In the genomic region with DNA sequence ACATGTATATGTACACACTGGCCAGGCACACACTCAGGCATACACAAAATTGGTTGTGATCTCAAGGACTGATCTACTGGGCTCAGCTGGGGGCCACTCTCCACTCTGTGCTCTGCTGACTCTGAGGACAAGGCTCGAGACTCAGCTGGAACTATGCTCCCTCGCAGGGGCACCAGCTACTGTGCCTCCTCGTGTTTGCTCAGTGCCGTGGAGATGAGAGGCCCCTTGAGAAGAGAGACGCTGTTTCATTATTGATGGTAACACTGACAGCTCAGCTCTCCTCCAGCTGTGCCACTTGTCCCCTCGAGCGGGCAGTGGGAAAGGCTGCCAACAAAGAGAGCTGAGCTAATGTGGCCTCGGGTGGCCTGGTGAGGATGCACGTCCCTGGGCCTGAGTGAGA, we compare ENCODE assay signal across 17 mouse cellular contexts.
A peak's percentile ranks its signal among the peaks of the same experiment; 100 is the strongest.
DNase-seq lines count a peak whose midpoint lies in the region; ATAC-seq and TF ChIP-seq lines count a peak whose summit lies in the region.
"Had no signal": no experiment of that assay in that cellular context is flagged by ENCODE, and none has a peak within 500 bp of the region (broad histone marks: within the 10 kb centered on the region; RNA-seq: fewer than 3 reads in every experiment).

No protein-coding gene starts in this region.

- no peak for TF ChIP-seq POLR2A in brain, embryonic 14.5 days (IDR thresholded peaks at IDR 0.05; ENCODE audit: borderline replicate concordance, extremely low read depth, insufficient read depth, insufficient read length, poor library complexity, severe bottlenecking)

- intact Hi-C loops in heart, postnatal 14 days (cut with DNase I): no loop called here

- H3K4me2 ChIP-seq in heart, embryonic 14.5 days (ENCODE audit: low read length): no peak overlapping the region
- no peak overlapping the region for H3K4me2 ChIP-seq in hindbrain, embryonic 12.5 days (replicated peaks)
- H3K4me2 ChIP-seq in midbrain, embryonic 15.5 days: no peak overlapping the region
- H3K4me2 ChIP-seq: liver, embryonic 13.5 days; stomach, embryonic 15.5 days had no signal

- DNase-seq in heart, postnatal 14 days: no peak
- DNase-seq in brain, embryonic 14.5 days (ENCODE audit: low read depth): peak; percentile 48
- DNase-seq in spleen, postnatal 10 days (ENCODE audit: low spot score in 2 of 2): no peak
- no peak for DNase-seq in frontal cortex, postnatal 25 days (ENCODE audit: low spot score in 2 of 2)
- DNase-seq in frontal cortex, adult 2 months (ENCODE audit: extremely low spot score in 1 of 2, low spot score in 1 of 2): no peak
- DNase-seq: cerebellum, adult 8-10 months; gastrocnemius, postnatal 14 days; heart, postnatal 10 days; liver, embryonic 13.5 days had no signal

- ATAC-seq in heart, embryonic 14.5 days (ENCODE audit: insufficient number of reproducible peaks, insufficient read depth, low FRiP score, low read depth): 0 out of 2 replicates have a peak, but pooled peaks have one; percentile 20
- ATAC-seq in hindbrain, embryonic 12.5 days (ENCODE audit: low FRiP score): peak; percentile 62
- ATAC-seq in midbrain, embryonic 15.5 days (replicated peaks): 0 out of 2 replicates have a peak, but pooled peaks have one; percentile 24
- ATAC-seq: forebrain, embryonic 16.5 days; intestine, postnatal 0 days had no signal

- no peak overlapping the region for H3K4me3 ChIP-seq in heart, embryonic 14.5 days (ENCODE audit: control insufficient read depth in 1 of 2, insufficient read depth in 1 of 2, low read depth in 1 of 2, low read length in 2 of 2)
- no peak overlapping the region for H3K4me3 ChIP-seq in hindbrain, embryonic 12.5 days
- no peak overlapping the region for H3K4me3 ChIP-seq in midbrain, embryonic 15.5 days
- H3K4me3 ChIP-seq: erythroblast, embryonic 14.5 days; liver, embryonic 13.5 days; myocyte; stomach, embryonic 15.5 days had no signal

- H3K4me1 ChIP-seq in heart, embryonic 14.5 days (ENCODE audit: control insufficient read depth in 2 of 2, insufficient read depth in 2 of 2, low read length in 2 of 2): peaks cover 19 to 25% of the 10 kb centered on the region in 2 experiments
- peaks cover 25% of the 10 kb centered on the region for H3K4me1 ChIP-seq in hindbrain, embryonic 12.5 days
- peaks cover 3% of the 10 kb centered on the region for H3K4me1 ChIP-seq in midbrain, embryonic 15.5 days
- H3K4me1 ChIP-seq: liver, embryonic 13.5 days; stomach, embryonic 15.5 days had no signal

- H3K27me3 ChIP-seq in heart, embryonic 14.5 days (ENCODE audit: control insufficient read depth, insufficient read depth, low read length): no peaks in the 10 kb centered on the region
- H3K27me3 ChIP-seq in hindbrain, embryonic 12.5 days: no peaks in the 10 kb centered on the region
- no peaks in the 10 kb centered on the region for H3K27me3 ChIP-seq in midbrain, embryonic 15.5 days (replicated peaks)
- H3K27me3 ChIP-seq: liver, embryonic 13.5 days; stomach, embryonic 15.5 days had no signal

- H3K27ac ChIP-seq in heart, embryonic 14.5 days (replicated peaks in 1 of 2; ENCODE audit: control insufficient read depth in 1 of 2, insufficient read depth in 1 of 2, low read depth in 2 of 2, low read length in 2 of 2): no peak overlapping the region
- H3K27ac ChIP-seq in hindbrain, embryonic 12.5 days: peak overlapping the region; percentile 55
- no peak overlapping the region for H3K27ac ChIP-seq in midbrain, embryonic 15.5 days
- H3K27ac ChIP-seq: liver, embryonic 13.5 days; stomach, embryonic 15.5 days had no signal

- H3K9me3 ChIP-seq in heart, embryonic 14.5 days (ENCODE audit: control insufficient read depth, low read length): peaks cover 9% of the 10 kb centered on the region
- no peaks in the 10 kb centered on the region for H3K9me3 ChIP-seq in hindbrain, embryonic 12.5 days (replicated peaks)
- H3K9me3 ChIP-seq in midbrain, embryonic 15.5 days: no peaks in the 10 kb centered on the region
- H3K9me3 ChIP-seq: stomach, embryonic 15.5 days had no signal

- no peak overlapping the region for H3K9ac ChIP-seq in heart, embryonic 14.5 days (ENCODE audit: low read length)
- no peak overlapping the region for H3K9ac ChIP-seq in hindbrain, embryonic 12.5 days
- no peak overlapping the region for H3K9ac ChIP-seq in midbrain, embryonic 15.5 days
- H3K9ac ChIP-seq: liver, embryonic 13.5 days; stomach, embryonic 15.5 days had no signal

- no peaks in the 10 kb centered on the region for H3K36me3 ChIP-seq in heart, embryonic 14.5 days (ENCODE audit: control insufficient read depth, insufficient read depth, low read length)
- no peaks in the 10 kb centered on the region for H3K36me3 ChIP-seq in hindbrain, embryonic 12.5 days
- H3K36me3 ChIP-seq in midbrain, embryonic 15.5 days (replicated peaks): no peaks in the 10 kb centered on the region
- H3K36me3 ChIP-seq: liver, embryonic 13.5 days; stomach, embryonic 15.5 days had no signal

- TF ChIP-seq CTCF in brain, embryonic 14.5 days (IDR thresholded peaks at IDR 0.05; ENCODE audit: borderline replicate concordance, extremely low read depth, insufficient read depth, insufficient read length): no peak

- WGBS in heart, embryonic 14.5 days: 42% methylated on average over 9 of the region's 9 CpGs
- WGBS in hindbrain, embryonic 12.5 days: 28% methylated on average over 9 of the region's 9 CpGs
- 19% methylated on average over 9 of the region's 9 CpGs for WGBS in midbrain, embryonic 15.5 days
